Mouse (Mus musculus) liver, postnatal 0 days (tissue): ENCODE data around the gene B4galt3.

ENCODE experiments used
- CTCF ChIP-seq: sonication (generic); IDR thresholded peaks from 2 replicates; pipeline ENCODE4 v1.5.1; 2016; ENCODE audit warnings: antibody characterized with exemption, low read depth
- EP300 ChIP-seq: IDR thresholded peaks from 2 replicates; pipeline ENCODE4 v1.6.1; 2016; ENCODE audit warnings: antibody characterized with exemption, low read depth, mild to moderate bottlenecking

GRCm38 (mm10) chr1:171226780-171227179 lies 43.3 kb upstream of the B4galt3 start:
- TF ChIP-seq CTCF = no peak
- no peak for TF ChIP-seq EP300
